Mouse (Mus musculus) skeletal muscle tissue, adult 2 months (tissue): ENCODE measurements around the gene Htr5b.

Source experiments
- DNase-seq: peaks from one replicate; pipeline ENCODE4 v3.0.0-alpha.2; 2012; ENCODE audit warnings: low read depth, low spot score

The Htr5b gene

GRCm38 (mm10) chr1:121490241-121490640 is 38.0 kb downstream of the Htr5b start:
- no peak for DNase-seq

DNA sequence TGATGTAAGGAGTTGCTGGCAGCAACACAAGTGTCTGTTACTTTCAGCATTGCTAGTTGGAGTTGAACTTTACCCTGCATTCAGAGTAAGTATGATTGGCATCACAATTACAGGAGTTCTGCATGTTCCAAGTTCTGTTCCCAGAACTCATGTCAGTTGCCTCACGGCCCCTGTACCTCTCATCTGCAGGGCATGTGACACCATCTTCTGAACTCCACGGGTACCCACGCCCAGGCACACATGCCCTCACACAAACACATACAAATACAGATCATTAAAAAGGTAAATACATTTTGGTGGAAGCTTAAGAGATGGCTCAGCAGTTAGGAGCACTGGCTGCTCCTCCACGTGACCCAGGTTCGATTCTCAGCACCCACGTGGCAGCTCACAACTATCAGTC is 41.5 kb downstream of the Htr5b start:
- no peak for DNase-seq

DNA sequence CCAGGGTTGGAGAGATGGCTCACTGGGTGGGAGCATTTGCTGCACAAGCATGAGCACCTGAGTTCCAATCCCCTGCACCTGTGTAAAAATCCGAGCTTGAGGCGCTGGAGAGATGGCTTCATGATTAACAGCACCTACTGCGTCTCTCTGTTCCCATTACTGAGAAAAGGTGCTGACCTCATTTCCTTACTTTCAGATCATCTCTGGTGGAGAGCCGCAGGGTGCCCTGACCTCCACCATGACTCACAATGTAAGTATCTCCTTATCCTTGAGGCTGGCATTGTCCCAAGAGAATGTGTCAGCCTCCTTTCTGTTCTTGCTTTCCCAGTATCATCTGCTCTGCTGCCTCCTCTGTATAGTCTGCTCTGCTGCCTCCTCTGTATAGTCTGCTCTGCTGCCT is 45.2 kb downstream of the Htr5b start:
- DNase-seq = no peak

- DNase-seq = no peak
Measured at GRCm38 (mm10) chr1:121479403-121479802, 48.9 kb downstream of the Htr5b start.

DNA sequence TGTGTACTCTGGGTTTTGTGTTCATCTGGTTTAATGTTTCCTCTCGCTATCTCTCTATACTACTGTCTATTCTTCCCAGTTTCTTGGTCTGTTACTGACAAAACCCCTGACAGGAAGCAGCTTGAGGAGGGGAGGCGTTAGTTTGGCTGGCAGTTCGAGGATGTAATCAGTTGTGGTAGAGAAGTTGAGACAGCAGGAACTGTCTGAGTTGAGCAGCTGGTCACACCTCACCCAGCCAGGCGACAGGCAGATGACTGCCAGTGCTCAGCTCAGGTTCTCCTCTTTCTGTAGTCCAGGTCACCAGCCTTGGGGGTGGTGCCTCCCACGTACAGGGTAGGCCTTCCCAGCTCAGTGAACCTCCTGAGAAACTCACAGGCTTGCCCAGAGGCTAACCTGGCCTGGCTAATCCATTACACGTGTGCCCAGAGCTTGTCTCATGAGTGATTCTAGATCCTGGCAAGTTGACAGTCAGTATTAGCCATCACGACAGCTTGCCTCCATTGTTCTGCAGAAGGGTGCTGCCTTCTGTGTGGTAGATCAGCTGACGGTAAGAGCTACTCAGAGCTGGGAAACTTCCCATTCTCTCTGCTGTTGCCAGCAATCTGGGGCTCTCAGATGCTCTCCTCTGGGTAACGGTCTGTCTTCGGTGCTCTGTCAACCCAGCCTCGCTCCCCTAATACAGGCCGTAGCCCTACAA is 49.8 kb downstream of the Htr5b start:
- peak; percentile 8 for DNase-seq

DNA sequence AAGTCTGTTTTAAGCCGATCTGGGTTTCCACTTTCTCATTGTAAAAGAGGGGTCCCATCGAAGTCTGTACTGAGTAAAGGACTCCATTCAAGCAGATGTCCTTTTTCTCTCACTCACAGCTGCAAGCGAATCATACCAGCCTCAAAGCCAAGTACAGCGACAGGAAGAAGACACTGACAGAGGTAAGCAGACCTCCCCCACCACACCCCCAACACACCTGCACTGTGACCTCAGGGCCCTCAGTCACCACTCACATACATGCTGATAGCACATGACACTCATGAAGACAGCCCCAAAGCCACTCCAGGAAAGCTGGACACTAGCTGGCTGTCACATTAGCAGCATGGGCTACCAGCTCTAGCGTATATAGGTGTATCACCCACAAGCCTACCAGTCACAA is 50.5 kb downstream of the Htr5b start:
- DNase-seq = no peak

- DNase-seq = no peak
Measured at GRCm38 (mm10) chr1:121471503-121471902, 56.8 kb downstream of the Htr5b start.

DNA sequence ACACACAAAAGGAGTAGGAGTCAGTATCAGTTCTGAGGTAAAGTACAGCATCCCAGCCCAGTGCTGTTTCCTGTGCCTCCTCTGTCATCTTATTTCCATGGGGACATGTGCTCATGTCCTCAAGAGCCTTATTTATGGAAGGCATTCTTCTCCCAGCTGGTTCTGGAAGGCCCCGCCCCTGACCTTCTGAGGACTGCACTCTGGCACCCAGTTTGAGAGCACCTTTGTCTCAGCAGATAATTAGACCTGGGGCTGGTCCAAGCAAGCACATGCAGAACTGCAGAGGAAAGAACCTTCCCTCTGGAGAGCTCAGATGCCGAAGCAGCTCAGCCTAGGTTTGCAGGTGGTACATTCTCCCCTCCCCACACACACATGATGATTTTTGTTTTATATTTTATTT is 60.0 kb downstream of the Htr5b start:
- no peak for DNase-seq

DNA sequence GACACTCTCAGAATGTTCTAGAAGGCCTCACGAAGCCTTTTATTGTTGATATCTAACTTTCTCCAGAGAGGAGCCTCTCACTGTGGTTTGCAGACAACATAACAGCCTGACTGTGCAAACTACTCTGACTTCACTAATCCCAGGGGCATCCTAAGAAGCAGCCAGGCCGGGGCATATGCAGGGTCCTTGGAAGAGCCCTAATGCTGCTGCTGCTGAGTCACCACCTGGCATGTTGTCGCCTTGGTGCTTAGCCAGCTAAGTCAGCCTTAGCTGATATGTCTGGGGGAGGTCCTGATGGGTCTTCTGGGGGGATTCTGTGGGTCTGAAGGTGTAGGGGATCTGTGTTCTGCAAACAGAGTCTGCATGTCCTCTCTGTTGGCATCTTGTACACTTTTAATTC is 62.0 kb downstream of the Htr5b start:
- no peak for DNase-seq

DNA sequence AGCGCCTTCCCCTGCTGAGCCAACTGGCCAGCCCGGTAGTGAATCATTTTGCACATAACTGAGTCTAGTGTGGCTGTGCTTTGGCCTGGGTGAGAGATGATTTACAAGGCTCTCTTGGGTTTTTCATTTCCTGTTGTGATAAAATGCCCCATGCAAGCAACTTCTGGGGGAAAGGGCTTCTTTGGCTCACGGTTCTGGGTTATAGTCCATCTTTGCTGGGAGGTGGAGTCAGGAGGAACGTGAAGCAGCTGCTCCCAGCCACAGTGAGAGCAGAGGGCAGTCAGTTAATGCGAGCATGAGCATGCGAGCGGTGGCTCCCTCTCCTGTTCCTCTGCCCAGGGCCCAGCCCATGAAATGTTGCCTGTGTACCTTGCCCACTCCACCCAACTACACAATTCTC is 64.5 kb downstream of the Htr5b start:
- DNase-seq = no peak

DNA sequence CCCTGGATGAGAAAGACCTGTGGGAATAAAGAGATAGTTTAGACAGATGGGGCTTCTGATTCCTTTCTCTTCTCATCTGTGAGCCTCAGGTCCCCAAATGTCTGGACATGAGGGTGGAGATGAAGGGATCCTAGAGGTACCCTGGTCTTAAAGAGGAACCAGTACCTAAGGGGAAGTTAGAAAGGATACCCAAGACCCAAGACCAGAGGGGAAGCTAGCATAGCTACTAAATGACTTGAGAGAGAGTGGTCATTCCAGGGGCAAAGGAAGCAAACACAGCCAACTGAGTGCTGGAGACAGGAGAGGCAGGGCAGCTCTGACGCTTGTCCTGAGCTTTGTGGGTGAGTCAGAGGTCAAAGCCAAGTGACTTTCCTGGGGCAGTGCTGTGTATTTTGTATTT is 65.6 kb downstream of the Htr5b start:
- no peak for DNase-seq

- no peak for DNase-seq
Measured at GRCm38 (mm10) chr1:121461895-121462294, 66.4 kb downstream of the Htr5b start.

- no peak for DNase-seq
Measured at GRCm38 (mm10) chr1:121460077-121460476, 68.2 kb downstream of the Htr5b start.
